Mouse (Mus musculus) midbrain, postnatal 0 days (tissue): ENCODE measurements around the gene Pou6f1. TPM values are rescaled to one million over a fixed set of nuclear protein-coding genes. Genes with fewer than 3 reads are reported as not detected.

Source experiments
- ATAC-seq: fragments of 200-750 bp; cut with Nextera tagmentation; 2 replicates; pipeline ENCODE4 v1.8.0; 2017; ENCODE audit warnings: moderate number of reproducible peaks, mild to moderate bottlenecking, moderate TSS enrichment, moderate library complexity; ENCODE audit not compliant: low FRiP score
- DNase-seq: peaks from one replicate; pipeline ENCODE4 v3.0.0-alpha.2; 2015; ENCODE audit warnings: low spot score
- H3K27ac ChIP-seq: fragments of 300-500 bp; sonication (generic); 2 replicates; pipeline ENCODE4 v1.5.1; 2014; ENCODE audit warnings: low read depth, mild to moderate bottlenecking, low read length, mixed read lengths
- H3K27me3 ChIP-seq: fragments of 300-500 bp; sonication (generic); 2 replicates; pipeline ENCODE4 v1.6.1; 2014; ENCODE audit warnings: low read length, control low read depth, mixed read lengths; ENCODE audit not compliant: insufficient read depth
- H3K36me3 ChIP-seq: fragments of 300-500 bp; sonication (generic); 2 replicates; pipeline ENCODE4 v1.6.1; 2014; ENCODE audit warnings: low read length, control low read depth, mixed read lengths; ENCODE audit not compliant: insufficient read depth
- H3K4me1 ChIP-seq: fragments of 300-500 bp; sonication (generic); 2 replicates; pipeline ENCODE4 v1.6.1; 2014; ENCODE audit warnings: mild to moderate bottlenecking, control low read depth, antibody characterized with exemption, low read length, mixed read lengths; ENCODE audit not compliant: insufficient read depth
- H3K4me2 ChIP-seq: fragments of 300-500 bp; sonication (generic); 2 replicates; pipeline ENCODE4 v1.6.1; 2014; ENCODE audit warnings: low read depth, mild to moderate bottlenecking, low read length, mixed read lengths; ENCODE audit not compliant: poor library complexity, severe bottlenecking
- H3K4me3 ChIP-seq: fragments of 300-500 bp; sonication (generic); 2 replicates; pipeline ENCODE4 v1.5.1; 2014; ENCODE audit warnings: low read depth, mild to moderate bottlenecking, low read length, moderate library complexity
- H3K9ac ChIP-seq: fragments of 300-500 bp; sonication (generic); replicated peaks from 2 replicates; pipeline ENCODE4 v1.6.1; 2014; ENCODE audit warnings: mild to moderate bottlenecking, low read length, moderate library complexity, mixed read lengths; ENCODE audit not compliant: poor library complexity, severe bottlenecking
- H3K9me3 ChIP-seq: fragments of 300-500 bp; sonication (generic); 2 replicates; pipeline ENCODE4 v1.6.1; 2016; ENCODE audit warnings: low read length, control low read depth
- CTCF ChIP-seq: IDR thresholded peaks from 2 replicates; pipeline ENCODE4 v1.5.1; 2016; ENCODE audit warnings: antibody characterized with exemption, mild to moderate bottlenecking
- WGBS: fragments of 180-500 bp; shearing (Covaris S2); extraction: QIAGEN DNeasy Blood & Tissue Kit; methylation state at CpG from one replicate; pipeline ENCODE4 v1.1.7; 2014; 5-methylcytosine and 5-hydroxymethylcytosine counted together
- polyA plus RNA-seq: library from polyadenylated mRNA; unstranded; fragments of >200 nt; fragmentation: Nextera tagmentation; extraction: Ambion mirVana; gene quantifications from 2 replicates; pipeline ENCODE4 v1.2.1, GENCODE M21; 2015
- total RNA-seq: library from RNA; depleted of rRNA; stranded (reverse); fragments of >200 nt; gene quantifications from 2 replicates; pipeline ENCODE4 v1.2.3, GENCODE M21; 2014

Pou6f1 gene
- total and polyA plus RNA-seq, 2 experiments from 2014 or later = 30.6 to 111 TPM

DNA sequence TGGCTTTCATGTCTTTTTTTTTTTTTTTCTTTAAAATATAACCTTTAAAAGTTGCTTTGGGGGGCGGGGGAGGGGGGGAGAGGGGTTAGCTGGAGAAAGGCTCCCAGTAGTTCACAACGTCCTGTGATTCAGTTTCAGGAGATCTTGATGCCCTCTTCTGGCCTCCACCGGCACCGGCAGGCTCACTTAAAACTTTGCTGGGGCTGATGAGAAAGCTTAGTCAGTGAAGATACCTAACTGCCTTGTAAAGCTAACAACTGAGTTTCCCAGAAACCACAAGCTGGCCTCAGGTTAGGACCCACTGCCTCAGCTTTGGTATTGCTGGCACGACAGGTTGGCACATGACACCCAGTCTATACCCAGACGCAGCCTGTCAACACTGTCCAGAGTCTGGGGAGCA lies 37.9 kb upstream of the Pou6f1 start:
- H3K9ac ChIP-seq = no peak overlapping the region
- H3K4me3 ChIP-seq = no peak overlapping the region
- ATAC-seq = no peak
- peak; percentile 48 for TF ChIP-seq CTCF
- H3K4me1 ChIP-seq = no peaks in the 10 kb centered on the region
- 17% methylated on average over 6 of the region's 6 CpGs for WGBS
- H3K9me3 ChIP-seq = no peaks in the 10 kb centered on the region
- H3K4me2 ChIP-seq = no peak overlapping the region
- H3K27me3 ChIP-seq = peaks cover 52% of the 10 kb centered on the region
- no peak overlapping the region for H3K27ac ChIP-seq
- no peaks in the 10 kb centered on the region for H3K36me3 ChIP-seq
- no peak for DNase-seq

DNA sequence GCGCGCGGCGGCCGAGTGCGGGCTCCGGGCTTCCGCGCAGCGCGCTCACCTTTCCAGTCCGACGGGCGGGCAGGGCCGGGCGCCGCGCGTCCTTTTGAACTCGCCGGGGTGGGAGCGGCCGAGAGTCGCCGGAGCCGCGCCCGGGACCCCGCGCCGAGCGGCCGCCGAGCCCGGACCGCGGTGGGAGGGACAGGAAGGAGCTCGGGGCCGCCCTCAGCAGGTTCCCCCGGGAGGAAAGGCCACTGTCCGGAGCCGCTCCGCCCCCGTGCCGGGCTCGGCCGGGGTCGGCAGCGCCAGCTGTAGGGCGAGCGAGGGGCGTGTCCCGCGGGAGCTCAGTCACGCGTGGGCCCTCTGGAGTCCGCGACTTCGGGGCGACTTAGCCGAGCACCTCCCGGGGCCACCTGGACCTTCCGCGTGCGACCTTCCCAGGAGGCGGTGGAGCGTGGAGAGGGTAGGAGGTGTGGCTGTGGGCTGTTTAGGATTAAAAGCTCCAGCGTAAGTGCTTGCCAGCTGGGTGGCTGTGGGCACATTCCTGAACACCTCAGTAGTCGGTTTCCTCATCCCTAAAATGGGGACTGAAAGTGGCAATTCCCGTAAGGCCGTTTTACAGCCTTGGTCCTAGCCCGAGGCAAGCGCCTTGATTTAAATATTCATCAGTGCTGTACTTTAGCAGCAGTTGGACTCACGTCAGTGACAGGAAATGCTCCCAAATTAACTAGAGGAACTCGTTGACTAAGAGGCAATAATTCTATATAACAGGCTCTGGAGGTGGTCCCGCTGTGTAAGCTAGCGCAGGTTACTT lies 37.1 kb upstream of the Pou6f1 start, which contains the start of gene Smagp:
TSS of gene Smagp (minus strand) at position 241 of the 802 bp plus-strand sequence.
- peak within 1 kb of the TSS; percentile 67 for H3K4me2 ChIP-seq
- no peaks in the 10 kb centered on the region for H3K9me3 ChIP-seq
- no peak for ATAC-seq
- TF ChIP-seq CTCF = no peak
- H3K9ac ChIP-seq = peak within 1 kb of the TSS; percentile 24; the same call in 1 of the 2 replicates
- H3K36me3 ChIP-seq = no peaks in the 10 kb centered on the region
- H3K4me1 ChIP-seq = no peaks in the 10 kb centered on the region
- under 1% methylated on average over 44 of the region's 77 CpGs for WGBS
- no peak for DNase-seq
- H3K27me3 ChIP-seq = peaks cover 52% of the 10 kb centered on the region
- H3K27ac ChIP-seq = no peak within 1 kb of the TSS
- peak within 1 kb of the TSS; percentile 39 for H3K4me3 ChIP-seq

DNA sequence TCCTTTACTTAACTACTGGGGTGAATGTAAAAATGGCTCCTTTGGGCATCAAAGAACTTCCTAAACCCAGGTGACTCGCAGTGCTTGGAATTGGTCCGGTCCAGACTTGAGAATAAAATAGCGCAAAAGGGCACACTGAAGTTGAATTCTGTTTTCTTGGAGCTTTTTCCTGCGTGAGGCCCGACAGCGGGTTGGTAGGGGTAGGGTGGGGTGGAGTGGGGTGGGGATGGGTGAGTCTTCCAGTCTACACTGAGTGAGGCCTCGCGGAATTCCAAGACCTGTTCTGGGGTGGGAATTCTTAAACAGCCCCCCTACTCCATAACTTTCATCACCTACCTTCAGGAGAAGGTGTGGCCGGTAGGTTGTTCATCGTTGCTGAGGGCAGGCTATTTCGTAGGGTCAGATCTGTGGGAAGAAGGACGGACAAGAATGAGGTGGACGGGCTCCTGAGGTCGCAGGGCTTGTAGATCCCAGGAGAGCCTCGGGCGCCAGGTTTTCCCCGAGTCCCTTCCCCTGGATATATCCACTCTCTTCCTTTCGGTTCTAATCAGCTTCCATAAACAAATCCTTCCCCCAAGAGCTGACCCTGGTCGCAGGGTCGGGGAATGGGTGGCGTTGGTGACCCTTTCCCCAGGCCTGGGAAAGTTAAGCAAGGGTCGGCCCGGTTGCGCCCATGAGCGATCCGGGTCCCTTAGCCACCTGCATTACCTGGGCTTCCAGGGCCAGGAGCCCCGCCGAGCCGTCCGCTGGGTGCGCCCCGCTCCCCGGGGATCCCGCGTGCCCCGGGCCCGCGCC lies 36.3 kb upstream of the Pou6f1 start:
- Histone ChIP-seq H3K27me3 (peaks cover 52% of the 10 kb centered on the region), H3K4me2 (peak overlapping the region; percentile 67), H3K27ac (no peak overlapping the region), H3K4me1 (no peaks in the 10 kb centered on the region), H3K9ac (no peak overlapping the region), H3K36me3 (no peaks in the 10 kb centered on the region), H3K9me3 (no peaks in the 10 kb centered on the region), H3K4me3 (peak overlapping the region; percentile 39)
- DNase-seq = no peak
- TF ChIP-seq CTCF = no peak
- ATAC-seq = no peak
- 4% methylated on average over 38 of the region's 38 CpGs for WGBS

DNA sequence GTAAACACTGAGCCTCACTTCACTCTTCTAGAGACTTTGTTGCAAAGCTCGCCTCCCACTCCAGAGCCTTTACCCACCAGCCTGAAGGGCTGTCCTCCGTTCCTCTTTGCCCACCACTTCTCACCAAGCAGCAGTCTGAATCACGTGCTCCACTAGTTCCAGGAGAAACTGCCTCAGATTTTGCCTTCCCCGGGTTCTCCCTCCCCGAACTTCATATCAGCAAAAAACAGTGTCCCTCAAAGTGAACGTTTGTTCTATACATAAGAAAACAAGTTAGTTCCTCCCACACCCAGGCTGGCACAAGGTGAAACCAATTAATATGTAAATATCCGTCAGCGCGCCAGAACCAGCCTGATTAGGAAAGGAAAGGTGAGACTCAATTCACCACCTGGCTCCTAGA lies 35.5 kb upstream of the Pou6f1 start:
- H3K36me3 ChIP-seq = no peaks in the 10 kb centered on the region
- no peak overlapping the region for H3K9ac ChIP-seq
- WGBS = 11% methylated on average over 9 of the region's 9 CpGs
- no peak overlapping the region for H3K4me2 ChIP-seq
- no peak overlapping the region for H3K4me3 ChIP-seq
- H3K27ac ChIP-seq = no peak overlapping the region
- H3K9me3 ChIP-seq = no peaks in the 10 kb centered on the region
- DNase-seq = no peak
- peaks cover 52% of the 10 kb centered on the region for H3K27me3 ChIP-seq
- no peaks in the 10 kb centered on the region for H3K4me1 ChIP-seq
- no peak for TF ChIP-seq CTCF
- no peak for ATAC-seq

DNA sequence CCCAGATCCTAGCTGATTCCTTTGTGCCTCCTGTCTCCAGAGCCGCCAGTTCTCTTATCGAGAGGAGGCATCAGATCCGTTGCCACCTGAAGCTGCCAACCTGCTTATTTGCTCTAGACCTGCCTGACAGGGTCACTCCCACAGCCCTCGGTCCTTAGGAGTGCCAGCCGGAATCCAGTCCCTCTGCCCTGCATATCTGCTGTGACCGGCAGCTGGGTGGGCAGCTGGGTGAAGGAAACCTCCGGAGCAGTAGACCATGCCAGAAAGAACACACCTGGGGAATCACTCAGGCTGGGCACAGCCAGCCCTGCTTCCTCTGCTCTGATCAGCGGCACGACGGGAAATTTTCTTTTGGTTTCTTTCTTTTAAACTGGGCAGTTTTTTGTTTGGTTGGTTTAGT lies 33.6 kb upstream of the Pou6f1 start:
- Histone ChIP-seq H3K27me3 (peaks cover 48% of the 10 kb centered on the region), H3K9ac (no peak overlapping the region), H3K36me3 (no peaks in the 10 kb centered on the region), H3K4me2 (no peak overlapping the region), H3K27ac (no peak overlapping the region), H3K4me3 (no peak overlapping the region), H3K4me1 (no peaks in the 10 kb centered on the region), H3K9me3 (no peaks in the 10 kb centered on the region)
- DNase-seq = no peak
- 81% methylated on average over 10 of the region's 10 CpGs for WGBS
- ATAC-seq = no peak
- no peak for TF ChIP-seq CTCF

DNA sequence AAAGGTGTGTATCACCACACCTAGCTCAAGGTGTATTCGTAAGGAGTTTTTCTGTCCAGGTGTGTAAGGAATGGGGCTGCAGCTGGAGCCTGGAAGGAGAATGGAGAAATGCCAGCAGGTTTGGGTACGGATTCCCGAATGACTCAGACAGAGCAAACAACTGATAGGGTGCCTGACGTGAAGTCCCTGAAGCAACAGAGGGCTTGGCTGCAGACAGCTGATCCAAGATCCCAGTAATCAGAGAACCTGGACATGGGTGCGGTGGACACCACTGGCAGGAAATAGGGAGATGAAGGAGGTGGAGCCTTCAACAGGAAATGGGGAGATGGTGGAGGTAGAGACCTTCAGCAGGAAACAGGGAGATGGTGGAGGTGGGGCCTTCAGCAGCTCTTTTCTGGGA lies 32.5 kb upstream of the Pou6f1 start:
- no peak for DNase-seq
- no peak overlapping the region for H3K9ac ChIP-seq
- H3K9me3 ChIP-seq = no peaks in the 10 kb centered on the region
- 93% methylated on average over 5 of the region's 5 CpGs for WGBS
- H3K36me3 ChIP-seq = no peaks in the 10 kb centered on the region
- H3K27me3 ChIP-seq = peaks cover 37% of the 10 kb centered on the region
- no peak overlapping the region for H3K4me2 ChIP-seq
- no peak overlapping the region for H3K4me3 ChIP-seq
- TF ChIP-seq CTCF = no peak
- H3K4me1 ChIP-seq = no peaks in the 10 kb centered on the region; the same call in 1 of the 2 replicates
- ATAC-seq = no peak
- H3K27ac ChIP-seq = no peak overlapping the region
